ENCODE assay signal across 29 mouse cellular contexts in the genomic region with DNA sequence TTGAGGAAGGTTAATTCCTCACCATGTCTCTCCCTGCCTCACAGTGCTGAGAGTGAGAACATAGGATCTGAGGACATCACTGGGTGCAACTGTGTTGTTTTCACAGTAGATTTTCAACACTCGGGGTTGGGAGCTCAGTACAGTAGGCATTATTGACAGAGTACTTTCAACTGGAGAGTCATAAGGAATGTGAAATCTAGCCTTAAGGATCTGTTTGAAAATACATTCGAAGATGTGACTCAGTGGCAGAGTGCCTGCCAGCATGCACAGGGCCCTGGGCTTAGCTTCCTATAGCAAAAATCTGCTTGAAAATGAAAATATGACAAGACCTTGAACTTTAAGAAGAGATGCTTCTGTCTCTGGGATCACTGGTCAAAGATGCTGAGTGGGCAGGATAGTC.
DNase-seq lines count a peak whose midpoint lies in the region; ATAC-seq and TF ChIP-seq lines count a peak whose summit lies in the region.
"Had no signal": no experiment of that assay in that cellular context is flagged by ENCODE, and none has a peak within 500 bp of the region (broad histone marks: within the 10 kb centered on the region; RNA-seq: fewer than 3 reads in every experiment).

No protein-coding gene starts in this region.

- no peak overlapping the region; the same call in 1 of the 2 replicates for H3K27ac ChIP-seq in lung, postnatal 0 days (ENCODE audit: low read length)
- H3K27ac ChIP-seq in embryonic fibroblast, embryonic 13.5 days (ENCODE audit: insufficient read depth, low read length): peak overlapping the region; percentile 69
- H3K27ac ChIP-seq: embryonic facial prominence, embryonic 12.5 days; embryonic facial prominence, embryonic 15.5 days; forebrain, embryonic 12.5 days; forebrain, embryonic 15.5 days; gastrocnemius, adult 2 months; heart, embryonic 13.5 days; hindbrain, embryonic 14.5 days; hindbrain, postnatal 0 days had no signal

- TF ChIP-seq POLR2A in embryonic fibroblast, embryonic 13.5 days (IDR thresholded peaks at IDR 0.05; ENCODE audit: low read depth, low read length): no peak

- H3K4me2 ChIP-seq in lung, postnatal 0 days (replicated peaks; ENCODE audit: low read depth, low read length): no peak overlapping the region
- H3K4me2 ChIP-seq: embryonic facial prominence, embryonic 12.5 days; embryonic facial prominence, embryonic 15.5 days; forebrain, embryonic 12.5 days; forebrain, embryonic 15.5 days; heart, embryonic 13.5 days; hindbrain, embryonic 14.5 days had no signal

- H3K4me1 ChIP-seq in lung, postnatal 0 days (ENCODE audit: insufficient read depth, low read depth, low read length): no peaks in the 10 kb centered on the region
- peaks cover 3% of the 10 kb centered on the region for H3K4me1 ChIP-seq in embryonic fibroblast, embryonic 13.5 days (ENCODE audit: control insufficient read depth, insufficient read depth, low read length)
- H3K4me1 ChIP-seq: forebrain, embryonic 12.5 days; forebrain, embryonic 15.5 days; heart, embryonic 13.5 days had no signal

- no peaks in the 10 kb centered on the region for H3K27me3 ChIP-seq in lung, postnatal 0 days (replicated peaks; ENCODE audit: insufficient read depth, low read length)
- H3K27me3 ChIP-seq: CH12.LX; embryonic facial prominence, embryonic 12.5 days; embryonic facial prominence, embryonic 15.5 days; forebrain, embryonic 12.5 days; forebrain, embryonic 15.5 days; heart, embryonic 13.5 days had no signal

- H3K9ac ChIP-seq in lung, postnatal 0 days (replicated peaks; ENCODE audit: low read depth): no peak overlapping the region
- H3K9ac ChIP-seq: embryonic facial prominence, embryonic 12.5 days; embryonic facial prominence, embryonic 15.5 days; forebrain, embryonic 12.5 days; forebrain, embryonic 15.5 days; heart, embryonic 13.5 days; hindbrain, embryonic 14.5 days had no signal

- H3K9me3 ChIP-seq in lung, postnatal 0 days (ENCODE audit: low read length): no peaks in the 10 kb centered on the region
- H3K9me3 ChIP-seq: embryonic facial prominence, embryonic 12.5 days; embryonic facial prominence, embryonic 15.5 days; forebrain, embryonic 12.5 days; forebrain, embryonic 15.5 days; G1E; heart, embryonic 13.5 days had no signal

- peak; percentile 62 for ATAC-seq in lung, postnatal 0 days
- ATAC-seq: forebrain, embryonic 15.5 days; hindbrain, postnatal 0 days; inflammation-experienced regulatory T-cells, adult 6 months; intestine, embryonic 16.5 days had no signal

- no peak for TF ChIP-seq CTCF in lung, postnatal 0 days (IDR thresholded peaks at IDR 0.05)
- no peak for TF ChIP-seq CTCF in embryonic fibroblast, embryonic 13.5 days (IDR thresholded peaks at IDR 0.05; ENCODE audit: borderline replicate concordance, insufficient read depth, low read length)

- no peak overlapping the region for H3K4me3 ChIP-seq in lung, postnatal 0 days (ENCODE audit: low read depth, low read length)
- no peak overlapping the region for H3K4me3 ChIP-seq in embryonic fibroblast, embryonic 13.5 days (ENCODE audit: insufficient read depth, low read length)
- H3K4me3 ChIP-seq: embryonic facial prominence, embryonic 12.5 days; embryonic facial prominence, embryonic 15.5 days; erythroblast, embryonic 14.5 days; forebrain, embryonic 12.5 days; forebrain, embryonic 15.5 days; gastrocnemius, adult 2 months; heart, embryonic 13.5 days had no signal

- peak; percentile 75 for TF ChIP-seq EP300 in lung, postnatal 0 days (IDR thresholded peaks at IDR 0.05)

- no peaks in the 10 kb centered on the region for H3K36me3 ChIP-seq in lung, postnatal 0 days (ENCODE audit: insufficient read depth, low read length)
- H3K36me3 ChIP-seq: embryonic facial prominence, embryonic 12.5 days; embryonic facial prominence, embryonic 15.5 days; forebrain, embryonic 12.5 days; forebrain, embryonic 15.5 days; G1E; heart, embryonic 13.5 days had no signal

- WGBS in lung, postnatal 0 days: 52% methylated on average over 2 of the region's 2 CpGs

- DNase-seq in adrenal gland, adult 2 months: peak; percentile 6
- DNase-seq in adrenal gland, postnatal 10 days: no peak
- no peak for DNase-seq in lung, postnatal 0 days (ENCODE audit: low spot score)
- DNase-seq in lung, postnatal 10 days: no peak
- DNase-seq in spleen, postnatal 36 days (ENCODE audit: low spot score in 2 of 2): no peak
- DNase-seq: adrenal gland, postnatal 14 days; B cell, adult 2 months; cerebellum, adult 11 months; cerebellum, adult 2 months; cerebellum, adult 9-11 months; cerebellum, postnatal 25 days; gastrocnemius, adult 2 months; gastrocnemius, postnatal 14 days; heart, adult 18-20 months; heart, postnatal 14 days; heart, postnatal 4 days had no signal
